Mouse (Mus musculus) thymus, postnatal 14 days (tissue): ENCODE results near the gene Zfhx3.

Experiments used
- DNase-seq: peaks from one replicate; pipeline ENCODE4 v3.0.0; 2021

The Zfhx3 gene

GRCm38 (mm10) chr8:108813375-108813774 is 870.9 kb downstream of the Zfhx3 start:
- DNase-seq = no peak

- DNase-seq = no peak
Measured at GRCm38 (mm10) chr8:108819271-108819671, 876.8 kb downstream of the Zfhx3 start.

GRCm38 (mm10) chr8:108819826-108820225 is 877.4 kb downstream of the Zfhx3 start:
- DNase-seq = peak; percentile 20

- peak; percentile 72 for DNase-seq
Measured at GRCm38 (mm10) chr8:108820634-108821033, 878.2 kb downstream of the Zfhx3 start.

- peak; percentile 18 for DNase-seq
Measured at GRCm38 (mm10) chr8:108822841-108823266, 880.4 kb downstream of the Zfhx3 start.

- no peak for DNase-seq
Measured at GRCm38 (mm10) chr8:108824049-108824448, 881.6 kb downstream of the Zfhx3 start.

- no peak for DNase-seq
Measured at GRCm38 (mm10) chr8:108826414-108826813, 884.0 kb downstream of the Zfhx3 start.

GRCm38 (mm10) chr8:108827428-108827827 is 885.0 kb downstream of the Zfhx3 start:
- peak; percentile 21 for DNase-seq

- DNase-seq = no peak
Measured at GRCm38 (mm10) chr8:108829305-108829717, 886.9 kb downstream of the Zfhx3 start.

- no peak for DNase-seq
Measured at GRCm38 (mm10) chr8:108835143-108835542, 892.7 kb downstream of the Zfhx3 start.

- DNase-seq = no peak
Measured at GRCm38 (mm10) chr8:108837788-108838187, 895.3 kb downstream of the Zfhx3 start.

GRCm38 (mm10) chr8:108838761-108839160 is 896.3 kb downstream of the Zfhx3 start:
- DNase-seq = no peak

GRCm38 (mm10) chr8:108842307-108842706 is 899.9 kb downstream of the Zfhx3 start:
- DNase-seq = peak; percentile 18

- no peak for DNase-seq
Measured at GRCm38 (mm10) chr8:108846174-108846573, 903.7 kb downstream of the Zfhx3 start.

GRCm38 (mm10) chr8:108846827-108847226 is 904.4 kb downstream of the Zfhx3 start:
- DNase-seq = no peak

GRCm38 (mm10) chr8:108847356-108847755 is 904.9 kb downstream of the Zfhx3 start:
- DNase-seq = peak; percentile 58

- DNase-seq = no peak
Measured at GRCm38 (mm10) chr8:108848484-108848883, 906.0 kb downstream of the Zfhx3 start.

- DNase-seq = no peak
Measured at GRCm38 (mm10) chr8:108853028-108853427, 910.6 kb downstream of the Zfhx3 start.

GRCm38 (mm10) chr8:108854444-108855102 is 912.1 kb downstream of the Zfhx3 start:
- DNase-seq = no peak

- no peak for DNase-seq
Measured at GRCm38 (mm10) chr8:108859001-108859400, 916.6 kb downstream of the Zfhx3 start.

GRCm38 (mm10) chr8:108859983-108860382 is 917.5 kb downstream of the Zfhx3 start:
- DNase-seq = no peak

- DNase-seq = no peak
Measured at GRCm38 (mm10) chr8:108863440-108863839, 921.0 kb downstream of the Zfhx3 start.

- DNase-seq = peak; percentile 47
Measured at GRCm38 (mm10) chr8:108866430-108866829, 924.0 kb downstream of the Zfhx3 start.

GRCm38 (mm10) chr8:108867482-108868258 is 925.2 kb downstream of the Zfhx3 start:
- no peak for DNase-seq
